Mouse (Mus musculus) spleen, embryonic (tissue): ENCODE measurements around the gene Lima1.

Experiments used
- CTCF ChIA-PET: fragments of 350-600 bp; sonication (Branson Sonifier 250); formaldehyde crosslinking; loops from one replicate; lab custom pipeline; 2022; lab: Charles Lee

The Lima1 gene

GRCm38 (mm10) chr15:99867654-99868053 lies 7.6 kb downstream of the Lima1 start:
- CTCF ChIA-PET, result interaction anchor here (0.6 kb wide), 1 partner anchor 527 kb away, joined by 3 read pairs; no protein-coding TSS in a partner anchor

- CTCF ChIA-PET, result interaction anchor here (0.6 kb wide), 1 partner anchor 46 kb away, joined by 3 read pairs; no protein-coding TSS in a partner anchor
These were observed 8.6 kb downstream of the Lima1 start for GRCm38 (mm10) chr15:99866450-99867221.

GRCm38 (mm10) chr15:99865942-99866341 lies 9.3 kb downstream of the Lima1 start:
- CTCF ChIA-PET, result interaction anchor here (0.6 kb wide), 1 partner anchor 46 kb away, joined by 3 read pairs; no protein-coding TSS in a partner anchor

- CTCF ChIA-PET, result no interaction called here
These were observed 9.7 kb downstream of the Lima1 start for GRCm38 (mm10) chr15:99865494-99865941.

GRCm38 (mm10) chr15:99865046-99865445 lies 10.2 kb downstream of the Lima1 start:
- CTCF ChIA-PET, result no interaction called here

- CTCF ChIA-PET, result no interaction called here
These were observed 11.5 kb downstream of the Lima1 start for GRCm38 (mm10) chr15:99863786-99864185.

- CTCF ChIA-PET, result no interaction called here
These were observed 11.9 kb downstream of the Lima1 start for GRCm38 (mm10) chr15:99863358-99863757.

- CTCF ChIA-PET, result no interaction called here
These were observed 12.8 kb downstream of the Lima1 start for GRCm38 (mm10) chr15:99862473-99862872.

- CTCF ChIA-PET, result no interaction called here
These were observed 13.3 kb downstream of the Lima1 start for GRCm38 (mm10) chr15:99861955-99862354.

GRCm38 (mm10) chr15:99861536-99861935 lies 13.7 kb downstream of the Lima1 start:
- CTCF ChIA-PET, result no interaction called here

- CTCF ChIA-PET, result interaction anchor here (0.6 kb wide), 1 partner anchor 49 kb away, joined by 3 read pairs; no protein-coding TSS in a partner anchor
These were observed 15.4 kb downstream of the Lima1 start for GRCm38 (mm10) chr15:99859644-99860392.

- CTCF ChIA-PET, result no interaction called here
These were observed 17.8 kb downstream of the Lima1 start for GRCm38 (mm10) chr15:99857479-99857878.

GRCm38 (mm10) chr15:99855119-99855518 lies 20.1 kb downstream of the Lima1 start:
- CTCF ChIA-PET, result no interaction called here

GRCm38 (mm10) chr15:99852606-99853237 lies 22.5 kb downstream of the Lima1 start:
- CTCF ChIA-PET, result interaction anchor here (0.6 to 1.2 kb wide), 2 partner anchors 10 to 17 kb away, joined by 3 to 6 read pairs; no protein-coding TSS in a partner anchor

GRCm38 (mm10) chr15:99850265-99850664 lies 25.0 kb downstream of the Lima1 start:
- CTCF ChIA-PET, result interaction anchor here (0.5 to 1.1 kb wide), 2 partner anchors 11 to 1590 kb away, joined by 3 read pairs; no protein-coding TSS in a partner anchor

- CTCF ChIA-PET, result no interaction called here
These were observed 27.3 kb downstream of the Lima1 start for GRCm38 (mm10) chr15:99847937-99848336.

- CTCF ChIA-PET, result no interaction called here
These were observed 27.9 kb downstream of the Lima1 start for GRCm38 (mm10) chr15:99847207-99847881.

- CTCF ChIA-PET, result no interaction called here
These were observed 28.6 kb downstream of the Lima1 start for GRCm38 (mm10) chr15:99846633-99847032.

- CTCF ChIA-PET, result no interaction called here
These were observed 31.4 kb downstream of the Lima1 start for GRCm38 (mm10) chr15:99843856-99844255.

GRCm38 (mm10) chr15:99839910-99840309 lies 35.3 kb downstream of the Lima1 start:
- CTCF ChIA-PET, result interaction anchor here (0.5 kb wide), 1 partner anchor 151 kb away, joined by 10 read pairs; no protein-coding TSS in a partner anchor
